In the genomic region with DNA sequence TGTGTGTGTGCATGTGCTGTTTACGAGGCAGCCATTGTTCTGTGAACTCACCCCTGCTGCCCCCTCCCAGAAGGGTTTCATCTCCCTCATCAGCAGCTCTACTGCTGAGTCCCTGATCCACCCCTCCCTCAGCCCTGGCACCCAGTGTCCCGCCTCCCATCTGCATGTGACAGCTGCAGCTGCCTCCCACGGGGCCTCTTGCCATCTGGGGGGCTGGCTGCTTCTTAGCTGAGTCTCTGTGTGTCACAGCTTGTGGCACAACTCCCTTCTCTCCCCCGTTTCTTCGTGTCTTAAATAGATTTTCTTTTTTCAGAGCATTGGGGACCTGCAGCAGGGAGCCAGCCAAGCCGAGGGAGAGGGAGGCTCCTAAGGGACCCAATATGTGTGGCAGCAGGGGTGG, we compare ENCODE assay signal across 10 mouse cellular contexts.
DNase-seq lines count a peak whose midpoint lies in the region; ATAC-seq lines count a peak whose summit lies in the region.
"Had no signal": no experiment of that assay in that cellular context is flagged by ENCODE, and none has a peak within 500 bp of the region (broad histone marks: within the 10 kb centered on the region; RNA-seq: fewer than 3 reads in every experiment).

No protein-coding gene starts in this region.

- no peak for DNase-seq in forebrain, embryonic 11.5 days (ENCODE audit: low spot score)
- DNase-seq in left cerebral cortex, postnatal 36 days (ENCODE audit: low spot score in 2 of 2) = peak; percentile 92 to 96
- peak; percentile 94 for DNase-seq in right cerebral cortex, postnatal 25 days
- DNase-seq in heart, adult 11 months = no peak
- DNase-seq in yolk sac, embryonic 10.5 days (ENCODE audit: low spot score) = no peak
- DNase-seq in adrenal gland, postnatal 14 days = no peak

- no peak for ATAC-seq in forebrain, embryonic 11.5 days (replicated peaks; ENCODE audit: low FRiP score)
- no peak for ATAC-seq in hindbrain, embryonic 12.5 days (ENCODE audit: low FRiP score)
- ATAC-seq in intestine, embryonic 16.5 days = no peak

- 47% methylated on average over 6 of the region's 6 CpGs for WGBS in forebrain, embryonic 11.5 days
- WGBS in hindbrain, embryonic 12.5 days = 22% methylated on average over 5 of the region's 6 CpGs
- 65% methylated on average over 6 of the region's 6 CpGs for WGBS in intestine, embryonic 16.5 days

- intact Hi-C loops in left cerebral cortex, postnatal 36 days (cut with DNase I) = loop anchor here (1.0 to 2.0 kb wide), 3 partner anchors 23 to 65 kb away; a partner anchor contains a TSS

- H3K9me3 ChIP-seq in forebrain, embryonic 11.5 days (ENCODE audit: control insufficient read depth, low read length) = no peaks in the 10 kb centered on the region
- no peaks in the 10 kb centered on the region for H3K9me3 ChIP-seq in hindbrain, embryonic 12.5 days (replicated peaks)
- H3K9me3 ChIP-seq in intestine, embryonic 16.5 days (ENCODE audit: control insufficient read depth, low read length) = no peaks in the 10 kb centered on the region
- H3K9me3 ChIP-seq: liver, embryonic 15.5 days; stomach, embryonic 15.5 days had no signal

- H3K4me1 ChIP-seq in forebrain, embryonic 11.5 days (replicated peaks; ENCODE audit: control insufficient read depth, insufficient read depth, low read length) = peaks cover 22% of the 10 kb centered on the region
- peaks cover 56% of the 10 kb centered on the region for H3K4me1 ChIP-seq in hindbrain, embryonic 12.5 days
- H3K4me1 ChIP-seq in intestine, embryonic 16.5 days (ENCODE audit: control insufficient read depth, insufficient read depth, low read length) = peaks cover 13% of the 10 kb centered on the region
- H3K4me1 ChIP-seq: liver, embryonic 15.5 days had no signal

- no peak overlapping the region for H3K4me2 ChIP-seq in forebrain, embryonic 11.5 days (ENCODE audit: low read depth, low read length, severe bottlenecking)
- no peak overlapping the region for H3K4me2 ChIP-seq in hindbrain, embryonic 12.5 days (replicated peaks)
- no peak overlapping the region for H3K4me2 ChIP-seq in intestine, embryonic 16.5 days (ENCODE audit: low read depth, low read length)
- H3K4me2 ChIP-seq: liver, embryonic 15.5 days; stomach, embryonic 15.5 days had no signal

- H3K27me3 ChIP-seq in forebrain, embryonic 11.5 days (ENCODE audit: control insufficient read depth, insufficient read depth, low read length) = no peaks in the 10 kb centered on the region
- no peaks in the 10 kb centered on the region; the same call in 1 of the 2 replicates for H3K27me3 ChIP-seq in hindbrain, embryonic 12.5 days
- H3K27me3 ChIP-seq in intestine, embryonic 16.5 days (replicated peaks; ENCODE audit: control insufficient read depth, insufficient read depth, low read length) = 0 out of 2 replicates have a peak, but pooled peaks cover 3% of the 10 kb centered on the region
- H3K27me3 ChIP-seq: stomach, embryonic 15.5 days had no signal

- H3K9ac ChIP-seq in forebrain, embryonic 11.5 days (ENCODE audit: low read length) = no peak overlapping the region
- H3K9ac ChIP-seq in hindbrain, embryonic 12.5 days = no peak overlapping the region
- H3K9ac ChIP-seq in intestine, embryonic 16.5 days (ENCODE audit: low read depth, low read length) = no peak overlapping the region
- H3K9ac ChIP-seq: liver, embryonic 15.5 days; stomach, embryonic 15.5 days had no signal

- no peaks in the 10 kb centered on the region for H3K36me3 ChIP-seq in forebrain, embryonic 11.5 days (ENCODE audit: control insufficient read depth, insufficient read depth, low read length)
- H3K36me3 ChIP-seq in hindbrain, embryonic 12.5 days = no peaks in the 10 kb centered on the region
- H3K36me3 ChIP-seq in intestine, embryonic 16.5 days (ENCODE audit: control insufficient read depth, insufficient read depth, low read length) = no peaks in the 10 kb centered on the region
- H3K36me3 ChIP-seq: liver, embryonic 15.5 days; stomach, embryonic 15.5 days had no signal

- H3K4me3 ChIP-seq in forebrain, embryonic 11.5 days (ENCODE audit: low read depth, low read length) = no peak overlapping the region
- no peak overlapping the region for H3K4me3 ChIP-seq in hindbrain, embryonic 12.5 days
- H3K4me3 ChIP-seq in intestine, embryonic 16.5 days (ENCODE audit: low read length) = no peak overlapping the region
- H3K4me3 ChIP-seq: liver, embryonic 15.5 days; stomach, embryonic 15.5 days had no signal

- H3K27ac ChIP-seq in forebrain, embryonic 11.5 days (ENCODE audit: low read depth, low read length) = peak overlapping the region; percentile 85; the same call in 1 of the 2 replicates
- H3K27ac ChIP-seq in hindbrain, embryonic 12.5 days = peak overlapping the region; percentile 95
- no peak overlapping the region for H3K27ac ChIP-seq in intestine, embryonic 16.5 days (ENCODE audit: low read length)
- H3K27ac ChIP-seq: liver, embryonic 15.5 days; stomach, embryonic 15.5 days had no signal

Comparison
In these comparisons a context has a peak if more than half of its experiments do, and no peak if none do; other contexts are left out.
1. DNase-seq: peak in left cerebral cortex, postnatal 36 days (2 of 2) and right cerebral cortex, postnatal 25 days (single experiment); none in forebrain, embryonic 11.5 days (single experiment), heart, adult 11 months (single experiment), yolk sac, embryonic 10.5 days (single experiment) and adrenal gland, postnatal 14 days (single experiment).